Mouse (Mus musculus) right cerebral cortex, adult 2 months (tissue): ENCODE data around the gene Zfp639.

Experiments
- DNase-seq, 2 experiments: peaks; one replicate each; pipeline ENCODE4 v3.0.0; 2021 to 2022; ENCODE audit warnings: low spot score in 2 of 2

Gene Zfp639

DNA sequence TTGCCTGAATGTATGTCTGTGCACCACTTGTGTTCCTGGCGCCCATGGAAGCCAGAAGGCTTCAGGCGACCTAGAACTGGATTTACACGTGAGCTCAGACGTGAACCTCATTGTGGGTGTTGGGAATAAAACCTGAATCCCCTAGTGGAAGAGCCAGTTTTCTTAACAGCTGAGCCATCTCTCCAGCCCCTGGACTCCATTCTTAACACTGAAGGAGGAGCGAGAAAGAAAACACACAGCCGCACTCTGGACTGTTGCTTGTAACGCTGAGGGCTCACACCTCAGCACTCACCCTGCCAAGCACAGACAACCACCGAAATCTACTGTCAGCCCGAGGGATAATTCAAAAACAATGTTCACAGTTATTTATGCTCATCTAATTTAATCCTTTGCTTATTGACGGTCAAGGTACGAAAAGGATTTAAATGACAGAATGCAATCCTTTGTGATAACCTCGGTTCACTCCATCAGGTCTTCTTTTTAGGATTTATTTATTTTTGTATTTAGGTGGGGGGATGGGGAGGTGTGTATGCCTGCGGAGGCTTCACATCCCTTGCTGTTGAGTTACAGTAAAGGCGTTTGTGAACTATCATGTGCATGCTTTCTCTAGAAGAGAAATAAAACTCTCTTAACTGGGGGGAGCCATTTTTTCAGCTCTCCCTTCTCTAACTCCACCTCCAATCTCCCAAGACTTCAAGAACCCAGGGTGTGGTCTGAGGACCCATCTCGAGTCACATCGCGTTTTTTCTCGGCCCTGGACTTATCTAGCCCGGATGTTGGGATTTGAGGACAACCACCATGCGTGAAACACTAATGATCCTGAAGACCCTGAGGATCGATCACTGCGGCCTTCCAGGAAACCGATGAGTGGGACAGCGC is at the start of gene Zfp639:
Zfp639 (plus strand) TSS at position 764 of the 879 bp plus-strand sequence.
- DNase-seq: no peak

DNA sequence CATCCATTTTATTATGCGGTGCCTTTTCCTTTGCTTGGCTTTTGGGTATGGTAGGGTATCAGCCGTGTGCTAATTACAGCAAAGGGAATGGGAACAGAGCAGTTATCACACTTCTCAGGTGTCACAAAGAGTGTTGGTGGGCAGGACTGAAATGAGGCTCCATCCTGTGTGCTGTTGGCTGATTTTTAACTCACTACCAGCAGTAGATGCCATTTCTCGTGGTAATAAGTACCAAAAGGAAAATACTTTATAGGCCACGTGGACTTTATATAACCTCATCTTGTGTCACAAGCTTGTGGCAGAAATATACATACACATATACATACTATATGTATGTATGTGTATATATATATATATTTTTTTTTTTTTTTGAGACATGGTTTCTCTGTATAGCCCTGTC is 42.7 kb upstream of the Zfp639 start:
- no peak for DNase-seq

GRCm38 (mm10) chr3:32468411-32468810 is 41.6 kb upstream of the Zfp639 start:
- no peak for DNase-seq

DNA sequence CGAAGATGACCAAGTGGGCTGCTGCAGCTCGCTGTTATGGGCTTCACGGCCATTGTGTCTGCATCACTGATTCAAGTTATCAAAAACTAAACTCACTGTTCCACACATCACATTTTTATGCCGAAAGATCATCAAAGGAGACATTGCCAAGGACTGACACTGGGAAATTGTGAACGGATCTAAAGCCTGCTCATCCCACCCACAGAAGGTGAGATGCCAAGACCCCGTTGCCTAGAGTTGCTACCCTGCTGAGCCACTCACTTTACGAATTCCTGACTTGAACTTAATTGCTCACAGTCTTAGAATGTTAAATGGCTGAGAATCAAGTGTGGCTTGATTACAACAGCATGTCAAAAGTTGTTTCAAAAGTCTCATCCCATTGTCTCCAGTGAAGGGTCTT is 39.6 kb upstream of the Zfp639 start:
- no peak for DNase-seq

DNA sequence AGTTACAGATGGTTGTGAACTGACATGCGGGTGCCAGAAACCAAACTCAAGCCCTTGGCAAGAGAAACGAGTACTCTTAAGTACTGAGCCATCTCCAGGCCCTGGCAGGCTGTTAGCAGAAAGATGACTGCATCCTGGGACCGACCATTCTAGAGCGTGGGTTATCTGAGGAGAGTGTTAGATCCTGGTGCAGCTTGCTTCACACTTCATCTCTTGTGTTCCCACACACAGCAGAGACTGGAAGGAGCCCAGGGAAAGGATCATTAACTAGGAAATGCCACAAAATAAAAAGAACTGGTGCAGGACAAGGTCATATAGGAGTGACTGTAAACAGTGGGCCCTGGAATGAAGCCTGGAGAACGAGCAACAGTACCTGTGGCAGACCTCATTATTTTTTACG is 39.0 kb upstream of the Zfp639 start:
- DNase-seq: peak; percentile 45 to 53

DNA sequence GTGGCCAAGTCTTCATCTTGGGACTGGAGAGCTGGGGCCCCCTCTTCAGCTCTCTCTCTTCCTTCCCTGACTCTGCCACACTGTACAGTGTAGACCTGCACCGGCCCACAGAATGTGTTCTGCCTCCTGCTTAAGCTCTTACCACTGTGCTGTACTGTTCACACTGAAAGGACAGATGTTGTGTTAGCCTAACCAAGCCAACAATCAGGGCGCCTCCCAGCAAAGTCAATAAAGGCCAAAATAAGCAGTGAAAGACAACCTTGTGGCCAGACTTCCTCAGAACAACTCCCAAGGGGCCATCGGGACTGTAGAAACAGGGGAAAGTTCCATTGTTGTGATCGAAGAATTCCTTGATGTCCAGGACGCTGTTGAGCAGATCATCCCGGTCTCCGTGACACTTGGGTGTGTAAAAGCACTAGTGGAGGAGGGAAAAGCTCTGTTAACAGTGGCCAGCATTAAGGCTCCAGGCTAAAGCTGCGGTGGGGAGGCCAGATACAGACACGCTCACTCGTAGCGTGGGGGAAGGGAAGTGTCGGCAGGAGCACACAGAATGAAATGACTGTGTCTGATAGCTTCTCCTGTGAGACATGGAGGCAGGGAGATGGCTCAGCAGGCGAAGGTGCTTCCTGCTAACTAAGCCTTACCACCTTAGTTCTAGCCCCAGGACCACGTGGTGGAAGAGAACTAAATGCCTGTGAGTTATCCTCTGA is 37.7 kb upstream of the Zfp639 start:
- no peak for DNase-seq

- DNase-seq: no peak
Measured at GRCm38 (mm10) chr3:32473184-32473583, 36.9 kb upstream of the Zfp639 start.

DNA sequence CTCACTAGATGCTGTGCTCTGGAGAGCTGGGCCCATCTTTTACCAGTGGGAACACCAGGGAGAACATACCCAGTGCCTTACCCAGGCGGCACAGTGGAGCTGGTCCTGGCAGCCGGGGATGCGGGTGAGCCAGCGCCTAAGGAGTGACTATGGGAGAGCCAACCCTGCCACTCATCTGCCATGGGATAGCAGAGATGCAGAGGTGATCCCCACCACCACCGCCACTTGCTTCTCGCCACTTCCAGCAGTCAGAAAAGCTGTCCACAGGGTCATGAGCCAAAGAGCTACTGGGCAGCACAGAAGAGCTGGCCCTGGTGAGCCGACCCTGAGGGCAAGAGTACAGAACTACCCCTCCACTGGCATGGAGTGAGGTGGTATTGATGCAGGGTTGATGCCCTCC is 30.1 kb upstream of the Zfp639 start:
- no peak for DNase-seq

DNA sequence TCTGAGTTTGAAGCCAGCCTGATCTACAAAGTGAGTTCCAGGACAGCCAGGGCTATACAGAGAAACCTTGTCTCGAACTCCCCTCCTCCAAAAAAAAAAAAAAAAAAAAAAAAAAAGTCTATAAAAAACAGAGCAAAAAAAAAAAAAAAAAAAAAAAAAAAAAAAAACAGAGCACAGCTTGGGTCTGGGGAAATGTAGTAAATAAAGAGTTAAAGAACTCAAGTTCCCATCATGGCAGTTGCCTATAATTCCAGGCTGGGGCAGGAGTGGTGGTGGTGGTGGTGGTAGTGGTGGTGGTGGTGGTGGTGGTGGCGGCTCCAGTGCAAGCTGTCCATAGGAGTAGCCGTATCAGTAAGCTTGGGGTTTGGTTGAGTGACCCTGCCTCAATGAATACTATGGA is 27.0 kb upstream of the Zfp639 start:
- no peak for DNase-seq

GRCm38 (mm10) chr3:32486543-32486942 is 23.5 kb upstream of the Zfp639 start:
- DNase-seq: no peak

- no peak for DNase-seq
Measured at GRCm38 (mm10) chr3:32488172-32488571, 21.9 kb upstream of the Zfp639 start.

DNA sequence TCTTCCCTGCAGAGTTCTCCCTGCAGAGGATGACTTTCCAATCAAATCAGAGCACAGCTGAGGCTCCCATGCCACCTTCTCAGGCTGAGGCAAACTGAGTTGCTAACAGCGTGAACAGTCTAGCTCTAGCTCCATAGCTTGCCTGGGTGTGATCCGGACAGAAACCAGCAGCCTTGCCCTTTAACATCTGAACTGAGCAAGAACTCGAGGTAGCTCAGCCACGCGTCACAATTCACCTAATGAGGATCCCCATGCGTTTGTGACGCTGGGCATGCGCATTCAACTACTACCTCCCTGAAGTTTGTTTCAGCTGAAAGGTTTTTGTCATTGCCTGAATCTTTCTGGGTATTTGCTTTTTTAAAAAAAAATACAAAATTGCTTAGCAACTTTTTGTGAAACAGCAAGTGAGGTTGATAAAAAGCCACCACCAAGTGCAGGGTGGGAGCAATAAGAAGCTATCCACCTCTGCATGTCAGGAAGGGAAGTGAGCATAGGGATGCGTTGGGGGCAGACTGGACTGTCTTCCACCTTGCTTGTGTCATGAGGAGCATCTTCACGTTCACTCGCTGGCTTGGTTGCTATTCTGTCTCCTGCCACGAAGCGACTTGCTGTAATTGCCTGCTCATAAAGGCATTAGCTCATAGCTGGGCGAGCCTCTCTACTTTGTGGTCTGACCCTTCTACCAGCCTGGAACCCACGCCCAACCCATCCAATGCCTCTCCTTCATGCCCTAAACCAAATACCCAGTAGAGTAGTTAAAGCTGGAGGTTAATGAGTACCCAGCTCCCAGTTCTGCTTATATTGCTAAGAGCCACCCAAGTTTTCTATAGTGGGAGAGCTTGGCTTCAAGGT is 19.8 kb upstream of the Zfp639 start:
- no peak for DNase-seq

GRCm38 (mm10) chr3:32490928-32491315 is 19.1 kb upstream of the Zfp639 start:
- DNase-seq: no peak

- DNase-seq: no peak
Measured at GRCm38 (mm10) chr3:32492097-32493090, 17.7 kb upstream of the Zfp639 start, which contains the start of gene Kcnmb3. Gene Kcnmb3, minus strand, starts transcription at chr3:32492231.

GRCm38 (mm10) chr3:32494387-32495087 is 15.5 kb upstream of the Zfp639 start:
- DNase-seq: no peak

DNA sequence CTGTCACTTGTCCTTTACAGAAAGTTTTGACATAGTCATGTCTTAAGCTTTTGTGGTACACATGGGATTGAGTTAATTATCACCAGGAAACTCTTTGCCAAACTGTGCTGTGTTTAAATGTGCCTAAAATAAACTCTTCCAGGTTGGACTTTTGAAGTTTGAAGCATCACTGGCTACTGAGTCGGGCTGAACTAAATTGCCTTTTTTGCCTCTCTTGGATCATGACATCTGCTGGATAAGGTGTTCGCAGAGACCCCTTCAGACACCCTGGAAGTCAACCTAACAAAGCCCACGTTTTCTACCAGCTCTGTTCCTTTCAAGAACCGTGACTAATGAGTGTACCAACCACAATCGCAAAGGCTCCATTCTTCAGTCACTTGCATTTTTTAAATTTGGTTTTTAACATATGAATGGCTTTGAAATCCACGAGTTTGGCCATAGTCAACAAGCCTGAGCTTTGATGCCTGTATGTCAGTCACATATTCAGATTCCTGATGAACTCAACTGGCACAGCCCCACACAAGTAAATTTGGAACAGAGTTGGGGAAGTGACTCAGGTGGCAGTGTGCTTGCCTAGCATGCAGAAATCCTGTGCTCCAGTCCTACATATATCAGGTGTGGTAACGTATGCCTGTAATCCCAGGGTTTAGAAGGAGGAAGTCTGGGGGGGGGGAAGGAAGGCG is 14.8 kb upstream of the Zfp639 start:
- no peak for DNase-seq

GRCm38 (mm10) chr3:32495856-32496710 is 14.0 kb upstream of the Zfp639 start:
- DNase-seq: no peak

DNA sequence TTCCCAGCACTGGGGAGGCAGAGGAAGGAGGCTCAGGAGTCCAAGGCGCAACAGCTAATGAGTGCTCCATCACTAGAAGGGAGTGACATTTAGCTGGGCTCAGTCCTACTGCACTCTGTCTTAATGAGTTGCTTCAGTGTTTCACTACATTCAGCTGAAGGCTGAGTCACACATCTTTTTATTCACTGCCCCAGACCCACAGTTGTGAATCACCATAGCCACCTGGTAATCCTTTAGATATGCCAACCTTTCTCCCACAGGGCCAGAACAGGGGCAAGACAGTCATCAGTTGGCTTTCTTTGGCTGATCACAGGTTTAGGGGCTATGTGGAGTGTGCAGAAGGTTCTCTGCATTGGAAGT is 13.4 kb upstream of the Zfp639 start:
- no peak for DNase-seq

- no peak for DNase-seq
Measured at GRCm38 (mm10) chr3:32500346-32500745, 9.7 kb upstream of the Zfp639 start.
